Mouse (Mus musculus) stomach, postnatal 0 days (tissue): Measurements from ENCODE around the gene Tfr2.

Experiments
- CTCF ChIP-seq: IDR thresholded peaks from 2 replicates; pipeline ENCODE4 v1.5.1; 2016; ENCODE audit warnings: antibody characterized with exemption, low read depth, mild to moderate bottlenecking, moderate library complexity
- EP300 ChIP-seq: optimal IDR thresholded peaks from 2 replicates; pipeline ENCODE3; 2016; ENCODE audit warnings: antibody characterized with exemption

GRCm38 (mm10) chr5:137553000-137553399 is 16.6 kb upstream of the Tfr2 start:
- no peak for TF ChIP-seq CTCF
- TF ChIP-seq EP300, result no peak
